Comparison of ENCODE assay signal across 7 mouse cellular contexts in the genomic region with DNA sequence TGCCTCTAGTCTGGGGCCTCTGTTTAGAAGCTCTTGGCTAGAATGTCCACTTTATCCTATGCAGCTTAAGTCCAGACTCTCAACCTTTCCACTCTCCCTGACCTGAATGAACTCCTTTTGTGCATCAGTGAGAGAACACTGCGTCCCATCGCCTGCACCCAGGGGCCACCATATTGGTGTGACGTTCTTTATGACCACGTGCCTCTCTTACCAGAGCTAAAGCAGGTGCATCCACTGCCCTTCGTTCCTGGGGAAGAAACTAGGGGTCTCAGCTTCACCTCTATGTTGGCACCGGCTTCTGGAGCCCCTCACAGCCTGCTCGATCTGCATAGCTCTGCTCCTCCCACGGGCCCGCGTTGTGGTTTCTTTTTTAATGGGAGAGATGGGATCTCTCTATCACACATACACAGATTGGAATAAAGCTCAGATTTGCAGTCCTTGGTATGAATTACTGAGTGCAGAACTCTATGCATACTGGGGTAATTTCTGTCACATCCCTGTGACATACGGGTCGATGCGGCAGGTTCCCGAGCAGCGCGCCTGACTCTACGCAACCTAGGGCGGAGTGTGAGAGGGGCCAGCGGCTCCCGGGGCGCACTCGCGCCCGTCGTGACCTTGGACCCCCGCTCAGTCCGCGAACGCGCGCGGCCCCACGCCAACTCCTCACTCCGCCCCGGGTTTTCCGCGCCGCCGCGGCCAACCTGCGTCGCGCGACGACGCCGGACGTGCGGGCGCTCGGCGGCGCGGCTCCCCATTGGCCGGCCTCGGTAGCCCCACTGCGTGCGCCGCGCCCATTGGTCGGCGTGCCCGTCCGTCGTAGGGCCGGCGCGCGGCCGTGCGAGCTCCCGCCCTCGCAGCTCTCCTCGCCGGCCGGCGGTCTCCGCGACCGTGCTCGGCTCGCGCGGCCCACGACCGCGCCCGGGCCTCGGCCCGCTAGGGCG. TPM values are rescaled to one million over a fixed set of nuclear protein-coding genes. Genes with fewer than 3 reads are reported as not detected.
A peak's percentile ranks its signal among the peaks of the same experiment; 100 is the strongest.
DNase-seq lines count a peak whose midpoint lies in the region; ATAC-seq and TF ChIP-seq lines count a peak whose summit lies in the region.

A gene (plus strand): TSS at position 831 of the 941 bp plus-strand sequence.

- H3K27ac ChIP-seq in embryonic facial prominence, embryonic 11.5 days (replicated peaks; ENCODE audit: low read depth, low read length): peak within 1 kb of the TSS; percentile 52
- peak within 1 kb of the TSS; percentile 83 for H3K27ac ChIP-seq in kidney, adult 2 months (ENCODE audit: insufficient read depth, low read depth, low read length)
- H3K27ac ChIP-seq in limb, embryonic 12.5 days: peak within 1 kb of the TSS; percentile 85
- H3K27ac ChIP-seq in midbrain, embryonic 15.5 days: peak within 1 kb of the TSS; percentile 96
- peak within 1 kb of the TSS; percentile 87 for H3K27ac ChIP-seq in spleen, adult 2 months (ENCODE audit: insufficient read depth, low read length)

- H3K9me3 ChIP-seq in embryonic facial prominence, embryonic 11.5 days (replicated peaks; ENCODE audit: control insufficient read depth, low read length): no peaks in the 10 kb centered on the region
- H3K9me3 ChIP-seq in limb, embryonic 12.5 days: no peaks in the 10 kb centered on the region
- H3K9me3 ChIP-seq in midbrain, embryonic 15.5 days: no peaks in the 10 kb centered on the region

- peak within 1 kb of the TSS; percentile 99 for H3K4me3 ChIP-seq in embryonic facial prominence, embryonic 11.5 days (ENCODE audit: low read depth, low read length)
- H3K4me3 ChIP-seq in kidney, adult 2 months (ENCODE audit: insufficient read depth, low read depth, low read length): peak within 1 kb of the TSS; percentile 94
- peak within 1 kb of the TSS; percentile 99 for H3K4me3 ChIP-seq in limb, embryonic 12.5 days (replicated peaks)
- peak within 1 kb of the TSS; percentile 79 for H3K4me3 ChIP-seq in midbrain, embryonic 15.5 days
- peak within 1 kb of the TSS; percentile 94 for H3K4me3 ChIP-seq in spleen, adult 2 months (ENCODE audit: extremely low read depth, insufficient read depth, insufficient read length)

- ATAC-seq in embryonic facial prominence, embryonic 11.5 days (replicated peaks; ENCODE audit: insufficient number of reproducible peaks, low FRiP score, low TSS enrichment, low read depth): peak; percentile 92
- peak; percentile 95 for ATAC-seq in limb, embryonic 12.5 days (ENCODE audit: insufficient number of reproducible peaks, insufficient read depth, low FRiP score, low TSS enrichment, low read depth)
- peak; percentile 98 for ATAC-seq in midbrain, embryonic 15.5 days (replicated peaks)

- H3K4me1 ChIP-seq in embryonic facial prominence, embryonic 11.5 days (ENCODE audit: control insufficient read depth, insufficient read depth, low read length): no peaks in the 10 kb centered on the region
- H3K4me1 ChIP-seq in kidney, adult 2 months (ENCODE audit: control insufficient read depth, insufficient read depth, low read length): peaks cover 4% of the 10 kb centered on the region; the same call in 1 of the 2 replicates
- peaks cover 18% of the 10 kb centered on the region for H3K4me1 ChIP-seq in limb, embryonic 12.5 days (replicated peaks)
- H3K4me1 ChIP-seq in midbrain, embryonic 15.5 days: peaks cover 34% of the 10 kb centered on the region
- H3K4me1 ChIP-seq in spleen, adult 2 months (ENCODE audit: control insufficient read depth, insufficient read depth, insufficient read length): peaks cover 7% of the 10 kb centered on the region; the same call in 1 of the 2 replicates

- DNase-seq in adrenal gland, postnatal 14 days: peak; percentile 96
- peak; percentile 96 for DNase-seq in embryonic facial prominence, embryonic 11.5 days (ENCODE audit: low spot score)
- peak; percentile 99 for DNase-seq in heart, adult 11 months
- DNase-seq in kidney, adult 2 months: peak; percentile 94
- DNase-seq in spleen, adult 2 months (ENCODE audit: low read depth in 1 of 2, low spot score in 2 of 2): peak; percentile 82 to 91

- H3K27me3 ChIP-seq in embryonic facial prominence, embryonic 11.5 days (ENCODE audit: control insufficient read depth, insufficient read depth, low read length): no peaks in the 10 kb centered on the region
- no peaks in the 10 kb centered on the region for H3K27me3 ChIP-seq in kidney, adult 2 months (replicated peaks; ENCODE audit: control insufficient read depth, insufficient read depth, low read length)
- no peaks in the 10 kb centered on the region for H3K27me3 ChIP-seq in limb, embryonic 12.5 days
- no peaks in the 10 kb centered on the region for H3K27me3 ChIP-seq in midbrain, embryonic 15.5 days (replicated peaks)
- H3K27me3 ChIP-seq in spleen, adult 2 months (ENCODE audit: control insufficient read depth, insufficient read depth, low read length): no peaks in the 10 kb centered on the region

- TF ChIP-seq CTCF in kidney, adult 2 months (conservative IDR thresholded peaks at IDR 0.05; ENCODE audit: insufficient read depth, insufficient read length, low read depth, low read length): no peak
- no peak for TF ChIP-seq CTCF in spleen, adult 2 months (IDR thresholded peaks at IDR 0.05; ENCODE audit: extremely low read depth, insufficient read depth, insufficient read length, insufficient replicate concordance)

- H3K4me2 ChIP-seq in embryonic facial prominence, embryonic 11.5 days (ENCODE audit: low read depth, low read length): peak within 1 kb of the TSS; percentile 90
- peak within 1 kb of the TSS; percentile 95 for H3K4me2 ChIP-seq in limb, embryonic 12.5 days
- peak within 1 kb of the TSS; percentile 91 for H3K4me2 ChIP-seq in midbrain, embryonic 15.5 days

- peak within 1 kb of the TSS; percentile 96 for H3K9ac ChIP-seq in embryonic facial prominence, embryonic 11.5 days (replicated peaks; ENCODE audit: low read length)
- H3K9ac ChIP-seq in limb, embryonic 12.5 days (replicated peaks): peak within 1 kb of the TSS; percentile 96
- peak within 1 kb of the TSS; percentile 93 for H3K9ac ChIP-seq in midbrain, embryonic 15.5 days

- peak; percentile 24 for TF ChIP-seq POLR2A in kidney, adult 2 months (IDR thresholded peaks at IDR 0.05; ENCODE audit: low read depth, low read length)
- no peak; the same call in 1 of the 2 replicates for TF ChIP-seq POLR2A in spleen, adult 2 months (IDR thresholded peaks at IDR 0.05; ENCODE audit: low read depth, low read length)

- under 1% methylated on average over 56 of the region's 91 CpGs for WGBS in embryonic facial prominence, embryonic 11.5 days
- WGBS in kidney, adult 2 months: 3% methylated on average over 91 of the region's 91 CpGs
- WGBS in limb, embryonic 12.5 days: under 1% methylated on average over 89 of the region's 91 CpGs
- WGBS in midbrain, embryonic 15.5 days: under 1% methylated on average over 90 of the region's 91 CpGs
- WGBS in spleen, adult 2 months: under 1% methylated on average over 89 of the region's 91 CpGs

- no peaks in the 10 kb centered on the region; the same call in 1 of the 2 replicates for H3K36me3 ChIP-seq in embryonic facial prominence, embryonic 11.5 days (replicated peaks; ENCODE audit: control insufficient read depth, insufficient read depth, low read depth, low read length)
- H3K36me3 ChIP-seq in kidney, adult 2 months (ENCODE audit: control insufficient read depth, insufficient read depth, low read length): no peaks in the 10 kb centered on the region
- H3K36me3 ChIP-seq in limb, embryonic 12.5 days: peaks cover 49% of the 10 kb centered on the region
- peaks cover 19% of the 10 kb centered on the region for H3K36me3 ChIP-seq in midbrain, embryonic 15.5 days (replicated peaks)
- peaks cover 5% of the 10 kb centered on the region; the same call in 1 of the 2 replicates for H3K36me3 ChIP-seq in spleen, adult 2 months (ENCODE audit: control insufficient read depth, insufficient read depth, low read length)

RNA-seq across cellular contexts. Expression of the gene that starts here (rescaled TPM):
- total RNA-seq in adrenal gland, postnatal 14 days (2021): 36.9 and 37.5 TPM in 2 replicates
- 13.4 and 18.1 TPM in 2 replicates for polyA plus RNA-seq in embryonic facial prominence, embryonic 11.5 days (2014; fragmentation: Nextera tagmentation; extraction: Ambion mirVana)
- polyA plus RNA-seq in kidney, adult 2 months (2012; rRNA removed): 18.2 and 28.6 TPM in 2 replicates
- 11.2 and 12.5 TPM in 2 replicates for polyA plus RNA-seq in limb, embryonic 12.5 days (2016; fragmentation: Nextera tagmentation; extraction: Ambion mirVana)
- 14.3 and 17.1 TPM in 2 replicates for polyA plus RNA-seq in midbrain, embryonic 15.5 days (2015; fragmentation: Nextera tagmentation; extraction: Ambion mirVana)
- polyA plus RNA-seq in spleen, adult 2 months (2012; rRNA removed): 29.8 and 40.3 TPM in 2 replicates

Comparison
In these comparisons a context has a peak if more than half of its experiments do, and no peak if none do; other contexts are left out.
1. Peak in every context shown above with its lines: DNase-seq, ATAC-seq, H3K4me3 ChIP-seq and H3K27ac ChIP-seq.